Mouse (Mus musculus) midbrain, embryonic 14.5 days (tissue): Measurements from ENCODE around the gene H3f3b. TPM values are rescaled to one million over a fixed set of nuclear protein-coding genes. Genes with fewer than 3 reads are reported as not detected.
A peak's percentile ranks its signal among the peaks of the same experiment; 100 is the strongest.
"Not testable (repeated sequence)": the region's sequence is repeated elsewhere in the genome, so short reads cannot be mapped to it uniquely, and the experiment has no call there.

Source experiments
- ATAC-seq: fragments of 200-750 bp; cut with Nextera tagmentation; 2 replicates; pipeline ENCODE4 v1.8.0; 2017; ENCODE audit warnings: moderate number of reproducible peaks, moderate library complexity; ENCODE audit not compliant: low FRiP score, low TSS enrichment
- DNase-seq: peaks from one replicate; pipeline ENCODE4 v3.0.0-alpha.2; 2015
- H3K27ac ChIP-seq: fragments of 300-500 bp; sonication (generic); replicated peaks from 2 replicates; pipeline ENCODE4 v1.5.1; 2014; ENCODE audit warnings: mild to moderate bottlenecking, low read depth, low read length, moderate library complexity
- H3K27me3 ChIP-seq: fragments of 300-500 bp; sonication (generic); 2 replicates; pipeline ENCODE4 v1.6.1; 2014; ENCODE audit warnings: low read length, control low read depth, mixed read lengths; ENCODE audit not compliant: control insufficient read depth, insufficient read depth
- H3K36me3 ChIP-seq: fragments of 300-500 bp; sonication (generic); 2 replicates; pipeline ENCODE4 v1.6.1; 2014; ENCODE audit warnings: low read length, control low read depth; ENCODE audit not compliant: control insufficient read depth, insufficient read depth
- H3K4me1 ChIP-seq: fragments of 300-500 bp; sonication (generic); 2 replicates; pipeline ENCODE4 v1.6.1; 2014; ENCODE audit warnings: mild to moderate bottlenecking, antibody characterized with exemption, low read length, control low read depth; ENCODE audit not compliant: control insufficient read depth, insufficient read depth
- H3K4me2 ChIP-seq: fragments of 300-500 bp; sonication (generic); 2 replicates; pipeline ENCODE4 v1.6.1; 2014; ENCODE audit warnings: mild to moderate bottlenecking, low read length, moderate library complexity
- H3K4me3 ChIP-seq: fragments of 300-500 bp; sonication (generic); replicated peaks from 2 replicates; pipeline ENCODE4 v1.5.1; 2014; ENCODE audit warnings: low read depth, low read length
- H3K9ac ChIP-seq: fragments of 300-500 bp; sonication (generic); replicated peaks from 2 replicates; pipeline ENCODE4 v1.6.1; 2014; ENCODE audit warnings: mild to moderate bottlenecking, low read length, moderate library complexity
- H3K9me3 ChIP-seq: fragments of 300-500 bp; sonication (generic); 2 replicates; pipeline ENCODE4 v1.6.1; 2016; ENCODE audit warnings: low read length, control low read depth, mixed read lengths; ENCODE audit not compliant: control insufficient read depth
- WGBS: fragments of 180-500 bp; shearing (Covaris S2); extraction: QIAGEN DNeasy Blood & Tissue Kit; methylation state at CpG from one replicate; pipeline ENCODE4 v1.1.7; 2014; 5-methylcytosine and 5-hydroxymethylcytosine counted together
- polyA plus RNA-seq: library from polyadenylated mRNA; unstranded; fragments of >200 nt; fragmentation: Nextera tagmentation; extraction: Ambion mirVana; gene quantifications from 2 replicates; pipeline ENCODE4 v1.2.1, GENCODE M21; 2014

Gene H3f3b
- polyA plus RNA-seq, 1 experiment from 2014 or later, result 2,948 TPM

DNA sequence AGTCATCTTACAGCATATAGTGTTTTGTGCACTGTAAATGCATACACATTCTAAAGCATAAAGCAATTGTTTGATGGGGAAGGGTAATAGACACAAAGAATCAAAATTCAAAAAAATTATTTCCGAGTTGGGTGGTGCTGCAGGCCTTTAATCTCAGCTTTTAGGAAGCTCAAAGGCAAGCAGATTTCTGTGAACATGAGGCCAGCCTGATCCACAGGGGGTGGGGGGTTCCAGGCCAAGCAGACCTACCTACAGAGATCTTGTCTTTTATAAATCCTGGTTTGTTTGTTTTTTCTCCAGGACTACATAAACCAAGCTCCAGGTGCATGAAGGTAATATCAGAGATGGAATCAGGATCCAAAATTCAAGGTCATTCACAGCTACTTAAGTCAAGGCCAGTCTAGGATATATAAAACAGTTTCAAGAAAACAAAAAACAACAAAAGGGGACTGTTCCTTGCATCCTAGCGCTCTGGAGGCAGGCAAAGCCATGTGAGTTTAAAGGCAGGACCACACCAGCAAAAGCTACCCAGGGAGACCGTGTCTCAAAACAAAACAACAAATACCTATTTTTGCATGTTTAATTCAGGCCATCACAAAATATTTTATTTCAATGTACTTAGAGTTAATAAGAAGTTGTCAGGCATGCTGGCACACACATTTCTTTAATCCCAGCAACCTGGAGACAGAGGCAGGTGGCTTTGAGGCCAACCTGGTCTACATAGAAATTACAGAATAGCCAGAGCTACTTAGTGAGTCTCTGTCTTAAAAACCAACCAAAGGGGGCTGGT, 2.5 kb downstream of the H3f3b start:
- Histone ChIP-seq H3K27me3 (no peaks in the 10 kb centered on the region), H3K4me3 (no peak overlapping the region), H3K4me2 (no peak overlapping the region), H3K27ac (peak overlapping the region; percentile 47; the same call in 1 of the 2 replicates), H3K4me1 (peaks cover 14% of the 10 kb centered on the region), H3K36me3 (peaks cover 28% of the 10 kb centered on the region), H3K9ac (no peak overlapping the region), H3K9me3 (no peaks in the 10 kb centered on the region)
- no peak for ATAC-seq
- 95% methylated on average over 3 of the region's 3 CpGs for WGBS
- DNase-seq, result no peak

DNA sequence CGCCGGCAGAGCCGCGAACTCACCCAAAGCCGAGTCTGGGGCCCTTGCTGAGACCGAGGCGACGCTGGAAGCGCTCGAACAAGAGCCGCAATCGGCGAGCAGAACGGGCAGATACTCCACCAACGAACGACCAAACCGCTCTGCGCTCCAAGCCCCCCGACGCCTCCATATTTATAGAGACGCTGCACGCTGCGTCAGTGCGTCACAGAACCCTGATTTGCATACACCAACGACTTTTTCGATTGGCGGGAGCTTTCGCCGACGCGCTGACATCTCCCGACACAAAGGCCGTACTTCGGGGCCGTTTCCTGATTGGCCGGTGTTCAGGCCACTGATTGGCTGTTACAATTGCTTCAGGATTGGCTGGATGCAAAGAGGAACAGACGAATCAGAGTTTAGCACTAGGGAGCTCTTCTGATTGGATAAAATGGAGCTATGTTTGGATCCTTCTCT, 3.4 kb downstream of the H3f3b start:
- H3K4me3 ChIP-seq, result peak overlapping the region; percentile 78
- peak overlapping the region; percentile 97 for H3K27ac ChIP-seq
- H3K27me3 ChIP-seq, result no peaks in the 10 kb centered on the region
- DNase-seq, result peak; percentile 98
- peaks cover 31% of the 10 kb centered on the region for H3K36me3 ChIP-seq
- peak; percentile 95 for ATAC-seq
- no peak overlapping the region for H3K4me2 ChIP-seq
- under 1% methylated on average over 37 of the region's 37 CpGs for WGBS
- H3K4me1 ChIP-seq, result peaks cover 14% of the 10 kb centered on the region
- H3K9me3 ChIP-seq, result no peaks in the 10 kb centered on the region
- peak overlapping the region; percentile 97 for H3K9ac ChIP-seq

DNA sequence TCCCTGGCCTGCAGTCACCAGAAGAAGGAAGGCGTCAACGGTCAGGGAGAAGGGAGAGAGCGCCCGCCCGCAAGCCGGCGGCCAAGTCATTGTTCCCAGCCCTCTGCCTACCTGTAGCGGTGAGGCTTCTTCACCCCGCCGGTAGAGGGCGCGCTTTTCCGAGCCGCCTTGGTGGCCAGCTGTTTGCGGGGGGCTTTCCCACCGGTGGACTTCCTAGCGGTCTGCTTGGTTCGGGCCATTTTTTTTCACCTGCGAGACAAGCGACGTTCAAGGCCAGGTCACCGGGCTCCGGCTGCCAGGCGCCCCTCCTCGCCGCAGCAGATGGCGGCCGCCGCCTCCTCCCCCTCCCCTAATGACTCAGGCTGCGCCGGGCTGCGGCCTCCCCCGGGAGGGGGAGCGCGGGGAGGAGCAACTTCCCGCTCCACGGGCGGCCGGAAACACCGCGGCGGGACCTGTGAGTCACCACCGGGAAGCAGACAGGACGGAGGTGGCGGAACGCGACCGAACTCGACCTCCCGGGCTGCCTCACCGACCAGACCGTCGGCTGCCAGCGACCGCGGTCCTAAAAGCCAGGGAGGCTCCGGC, 3.9 kb downstream of the H3f3b start:
- H3K4me1 ChIP-seq, result peaks cover 14% of the 10 kb centered on the region
- peaks cover 31% of the 10 kb centered on the region for H3K36me3 ChIP-seq
- no peaks in the 10 kb centered on the region for H3K9me3 ChIP-seq
- H3K27ac ChIP-seq, result peak overlapping the region; percentile 97
- WGBS, result under 1% methylated on average over 48 of the region's 57 CpGs
- peak overlapping the region; percentile 78 for H3K4me3 ChIP-seq
- DNase-seq (peak; percentile 84), ATAC-seq (peak; percentile 77)
- H3K9ac ChIP-seq, result peak overlapping the region; percentile 97
- peak overlapping the region; percentile 52 for H3K4me2 ChIP-seq
- H3K27me3 ChIP-seq, result no peaks in the 10 kb centered on the region

DNA sequence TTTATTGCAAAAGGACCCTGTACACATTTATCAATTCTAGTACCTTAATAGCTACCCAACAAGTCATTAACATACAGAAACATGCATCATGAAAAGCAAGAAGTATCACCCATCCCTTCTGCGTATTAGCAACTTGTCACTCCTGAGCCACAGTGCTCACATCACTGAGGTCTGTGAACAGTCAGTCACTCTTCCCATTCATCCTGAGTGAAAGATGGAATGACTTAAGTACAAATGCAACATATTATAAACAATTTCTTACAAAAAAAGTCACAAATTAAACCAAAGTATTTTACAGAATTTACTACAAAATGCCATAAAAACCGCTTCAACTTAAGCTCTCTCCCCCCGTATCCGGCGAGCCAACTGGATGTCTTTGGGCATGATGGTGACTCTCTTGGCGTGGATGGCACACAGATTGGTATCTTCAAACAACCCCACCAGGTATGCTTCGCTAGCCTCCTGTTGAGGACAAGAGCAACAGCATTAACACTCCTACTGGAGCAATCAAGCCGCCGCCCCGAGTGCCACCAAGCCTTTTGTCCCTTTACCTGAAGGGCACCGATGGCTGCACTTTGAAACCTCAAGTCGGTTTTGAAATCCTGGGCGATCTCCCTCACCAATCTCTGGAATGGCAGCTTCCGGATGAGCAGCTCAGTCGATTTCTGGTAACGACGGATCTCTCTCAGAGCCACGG, 4.5 kb downstream of the H3f3b start:
- peaks cover 31% of the 10 kb centered on the region for H3K36me3 ChIP-seq
- peak; percentile 44 for DNase-seq
- not testable (repeated sequence) for ATAC-seq, H3K9me3 ChIP-seq, H3K27me3 ChIP-seq
- peak overlapping the region; percentile 97 for H3K27ac ChIP-seq
- peak overlapping the region; percentile 78 for H3K4me3 ChIP-seq
- H3K9ac ChIP-seq, result peak overlapping the region; percentile 97
- H3K4me1 ChIP-seq, result peaks cover 14% of the 10 kb centered on the region
- peak overlapping the region; percentile 78 for H3K4me2 ChIP-seq
- 6% methylated on average over 18 of the region's 18 CpGs for WGBS

DNA sequence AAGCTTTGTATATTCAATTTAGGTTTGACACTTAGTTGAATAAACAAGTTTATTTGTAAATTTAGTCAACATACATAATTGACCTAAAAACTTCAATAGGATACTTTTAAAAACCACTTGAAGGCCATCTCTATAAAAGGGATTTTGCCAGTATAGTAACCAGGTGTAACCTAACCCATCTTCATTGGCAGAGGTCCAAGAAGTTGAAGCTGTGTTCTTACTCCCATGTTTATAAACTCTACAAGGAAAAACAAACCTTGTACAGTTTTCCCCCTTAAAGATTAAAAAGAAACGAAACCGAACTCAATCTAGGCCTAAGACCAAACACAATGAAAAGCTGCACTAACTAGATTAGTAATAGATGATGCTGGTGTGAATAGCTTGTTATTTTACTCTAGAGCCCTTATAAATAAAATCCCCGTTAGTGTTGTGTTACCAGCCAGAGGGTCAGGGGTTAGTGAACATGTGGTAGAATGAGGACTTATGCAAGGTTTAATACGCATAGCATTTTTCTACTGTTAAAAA, 5.4 kb downstream of the H3f3b start:
- H3K4me3 ChIP-seq, result peak overlapping the region; percentile 41
- DNase-seq (peak; percentile 35), ATAC-seq (no peak)
- H3K27me3 ChIP-seq, result no peaks in the 10 kb centered on the region
- no peak overlapping the region for H3K27ac ChIP-seq
- H3K4me2 ChIP-seq, result peak overlapping the region; percentile 78
- 69% methylated on average over 4 of the region's 4 CpGs for WGBS
- H3K4me1 ChIP-seq, result peaks cover 14% of the 10 kb centered on the region
- H3K9ac ChIP-seq, result no peak overlapping the region; the same call in 1 of the 2 replicates
- peaks cover 31% of the 10 kb centered on the region for H3K36me3 ChIP-seq
- H3K9me3 ChIP-seq, result no peaks in the 10 kb centered on the region

DNA sequence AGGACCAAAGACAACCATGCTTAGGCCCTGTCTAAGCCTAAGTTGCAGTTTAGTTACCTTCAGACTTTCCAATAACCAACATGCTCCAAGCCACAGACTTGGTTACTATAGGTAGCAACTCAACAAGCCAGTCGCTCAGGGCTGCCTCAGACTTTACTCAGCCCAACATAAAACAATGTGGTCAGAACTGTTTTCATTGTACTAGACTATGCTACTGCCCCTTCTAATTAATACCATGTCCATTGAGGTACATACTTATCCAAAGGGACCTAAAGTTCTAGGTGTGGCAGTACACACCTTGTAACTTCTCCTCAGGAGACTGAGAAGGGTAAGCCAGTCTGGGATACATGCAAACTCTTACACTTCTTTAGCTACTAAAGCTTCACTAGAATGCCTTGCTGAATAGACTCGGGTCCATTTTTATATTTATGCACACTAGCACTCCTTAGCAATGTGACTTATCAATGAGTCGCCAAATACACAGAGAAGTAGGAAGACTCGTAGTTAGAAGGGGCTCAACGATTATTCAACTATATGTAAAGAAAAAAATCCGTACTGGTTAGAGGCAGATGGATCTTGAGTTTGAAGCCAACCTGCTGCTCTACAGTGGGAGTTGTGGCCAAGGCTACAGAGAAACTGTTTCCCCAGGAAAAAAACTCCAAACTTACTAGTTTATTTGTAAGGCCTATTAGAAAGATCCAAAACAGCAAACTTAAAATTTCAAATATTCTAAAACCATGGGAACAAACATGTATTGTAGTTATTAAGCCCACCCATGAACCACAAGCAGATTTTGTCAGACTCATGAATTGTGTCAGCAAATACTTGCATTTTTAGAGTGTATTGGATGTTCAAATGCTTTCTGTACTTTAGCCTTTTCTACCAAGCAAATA, 6.2 kb downstream of the H3f3b start:
- H3K4me2 ChIP-seq, result peak overlapping the region; percentile 78
- H3K4me3 ChIP-seq, result peak overlapping the region; percentile 41
- WGBS, result 82% methylated on average over 6 of the region's 6 CpGs
- ATAC-seq (no peak), DNase-seq (no peak)
- H3K36me3 ChIP-seq, result peaks cover 31% of the 10 kb centered on the region
- no peak overlapping the region for H3K27ac ChIP-seq
- H3K27me3 ChIP-seq, result no peaks in the 10 kb centered on the region
- H3K9ac ChIP-seq, result no peak overlapping the region
- H3K9me3 ChIP-seq, result no peaks in the 10 kb centered on the region
- H3K4me1 ChIP-seq, result peaks cover 14% of the 10 kb centered on the region

DNA sequence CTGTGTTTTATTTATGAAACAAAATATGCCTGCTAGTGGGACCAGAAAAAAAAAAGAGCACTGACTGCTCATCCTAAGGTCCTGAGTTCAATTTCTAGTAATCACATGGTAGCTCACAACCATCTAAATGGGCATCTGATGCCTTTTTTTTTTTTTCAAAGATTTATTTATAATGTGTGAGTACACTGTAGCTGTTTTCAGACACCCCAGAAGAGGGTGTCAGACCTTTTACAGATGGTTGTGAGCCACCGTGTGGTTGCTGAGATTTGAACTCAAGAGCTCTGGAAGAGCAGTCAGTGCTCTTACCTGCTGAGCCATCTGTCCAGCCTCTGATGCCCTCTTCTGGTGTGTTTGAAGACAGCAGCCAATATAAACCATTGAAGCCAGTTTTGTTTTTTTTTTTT, 7.2 kb downstream of the H3f3b start:
- Histone ChIP-seq H3K9ac (no peak overlapping the region), H3K4me1 (peaks cover 14% of the 10 kb centered on the region), H3K9me3 (no peaks in the 10 kb centered on the region), H3K4me2 (no peak overlapping the region), H3K27ac (no peak overlapping the region), H3K36me3 (peaks cover 31% of the 10 kb centered on the region), H3K4me3 (no peak overlapping the region), H3K27me3 (no peaks in the 10 kb centered on the region)
- 62% methylated on average over 1 of the region's 1 CpGs for WGBS
- peak; percentile 23 for DNase-seq
- no peak for ATAC-seq

DNA sequence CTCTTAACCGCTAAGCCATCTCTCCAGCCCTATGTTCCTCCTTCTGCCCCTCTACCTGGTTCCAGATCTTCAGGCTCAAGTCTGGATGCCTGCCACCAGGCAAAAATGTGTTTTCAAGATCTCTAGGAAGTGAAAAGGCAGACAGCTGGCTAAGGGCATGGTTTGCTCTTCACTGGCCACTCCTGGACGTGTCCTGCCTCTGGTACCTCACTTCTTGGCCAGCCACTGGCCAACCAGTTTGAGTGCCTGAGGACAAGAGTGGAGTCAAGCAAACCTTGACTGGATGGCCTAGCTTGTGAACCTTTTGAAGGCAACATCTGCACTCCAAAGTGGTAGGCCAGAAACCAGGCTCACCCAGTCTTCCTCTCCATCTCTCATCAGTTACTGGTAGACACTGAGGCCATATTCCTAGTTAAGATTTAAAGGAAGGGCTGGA, 7.8 kb downstream of the H3f3b start:
- H3K27me3 ChIP-seq, result no peaks in the 10 kb centered on the region
- no peak overlapping the region for H3K4me3 ChIP-seq
- H3K4me1 ChIP-seq, result peaks cover 14% of the 10 kb centered on the region
- no peak overlapping the region for H3K4me2 ChIP-seq
- DNase-seq (no peak), ATAC-seq (no peak)
- H3K27ac ChIP-seq, result no peak overlapping the region
- H3K36me3 ChIP-seq, result peaks cover 31% of the 10 kb centered on the region
- H3K9me3 ChIP-seq, result no peaks in the 10 kb centered on the region
- H3K9ac ChIP-seq, result no peak overlapping the region
- WGBS, result 85% methylated on average over 2 of the region's 2 CpGs
